Mouse (Mus musculus): ENCODE data around the gene Timm23. TPM values are rescaled to one million over a fixed set of nuclear protein-coding genes. Genes with fewer than 3 reads are reported as not detected.

Timm23 gene
- polyA plus RNA-seq, 1 experiment from 2014 or later: 350 TPM

DNA sequence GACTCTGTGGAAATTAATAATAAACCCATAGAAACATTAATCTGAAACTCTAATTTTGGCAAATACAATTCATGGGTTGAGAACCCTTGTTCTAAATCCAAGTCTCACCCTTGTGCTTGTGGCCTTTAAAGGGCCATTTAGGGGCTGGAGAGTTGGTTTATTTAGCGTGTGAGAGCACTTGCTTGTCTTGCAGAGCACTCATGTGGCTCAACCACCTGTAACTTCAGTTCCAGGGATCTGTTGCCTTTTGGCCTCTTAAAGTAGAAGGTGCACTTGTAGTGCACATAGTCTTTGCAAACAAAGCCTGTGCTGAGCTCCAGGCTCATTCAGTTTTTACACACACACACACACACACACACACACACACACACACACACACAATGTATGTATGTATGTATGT lies 34.9 kb downstream of the Timm23 start:
- Histone ChIP-seq H3K27me3 (replicated peaks; ENCODE audit: control insufficient read depth, insufficient read depth, low read length) (no peaks in the 10 kb centered on the region), H3K27ac (ENCODE audit: low read length) (no peak overlapping the region), H3K9ac (ENCODE audit: low read depth, low read length) (peak overlapping the region; percentile 47), H3K4me2 (ENCODE audit: low read depth, low read length) (peak overlapping the region; percentile 69), H3K36me3 (ENCODE audit: control insufficient read depth, insufficient read depth, low read length) (peaks cover 3% of the 10 kb centered on the region; the same call in 1 of the 2 replicates), H3K4me1 (ENCODE audit: control insufficient read depth, insufficient read depth, low read length) (peaks cover 21% of the 10 kb centered on the region), H3K4me3 (ENCODE audit: low read length) (peak overlapping the region; percentile 46), H3K9me3 (ENCODE audit: control insufficient read depth, low read length) (no peaks in the 10 kb centered on the region)
- ATAC-seq: no peak
- WGBS: 50% methylated on average over 1 of the region's 1 CpGs

DNA sequence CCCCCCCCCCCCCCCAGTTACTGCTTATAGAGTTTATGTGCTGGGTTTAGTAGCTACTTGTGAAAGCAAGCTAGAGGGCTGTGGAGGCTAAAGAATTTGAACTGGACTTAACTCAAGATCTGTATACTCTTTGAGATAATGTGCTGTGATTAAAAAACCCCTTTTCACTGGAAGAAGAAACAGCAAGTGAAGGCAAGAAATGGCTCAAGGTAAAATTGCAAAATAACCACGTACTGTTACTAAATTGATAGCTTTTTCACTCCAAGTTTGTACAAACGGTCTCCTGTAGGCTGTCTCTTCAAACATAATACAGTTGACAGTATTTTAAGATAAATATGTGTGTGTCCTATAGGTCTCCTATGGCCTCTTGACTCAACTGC lies 35.6 kb downstream of the Timm23 start:
- peaks cover 3% of the 10 kb centered on the region; the same call in 1 of the 2 replicates for H3K36me3 ChIP-seq (ENCODE audit: control insufficient read depth, insufficient read depth, low read length)
- no peak for ATAC-seq
- H3K4me1 ChIP-seq (ENCODE audit: control insufficient read depth, insufficient read depth, low read length): peaks cover 22% of the 10 kb centered on the region
- H3K4me2 ChIP-seq (ENCODE audit: low read depth, low read length): peak overlapping the region; percentile 69
- peak overlapping the region; percentile 46 for H3K4me3 ChIP-seq (ENCODE audit: low read length)
- WGBS: 55% methylated on average over 2 of the region's 2 CpGs
- H3K9ac ChIP-seq (ENCODE audit: low read depth, low read length): peak overlapping the region; percentile 47
- H3K27me3 ChIP-seq (replicated peaks; ENCODE audit: control insufficient read depth, insufficient read depth, low read length): no peaks in the 10 kb centered on the region
- H3K9me3 ChIP-seq (ENCODE audit: control insufficient read depth, low read length): no peaks in the 10 kb centered on the region
- H3K27ac ChIP-seq (ENCODE audit: low read length): no peak overlapping the region; the same call in 1 of the 2 replicates

DNA sequence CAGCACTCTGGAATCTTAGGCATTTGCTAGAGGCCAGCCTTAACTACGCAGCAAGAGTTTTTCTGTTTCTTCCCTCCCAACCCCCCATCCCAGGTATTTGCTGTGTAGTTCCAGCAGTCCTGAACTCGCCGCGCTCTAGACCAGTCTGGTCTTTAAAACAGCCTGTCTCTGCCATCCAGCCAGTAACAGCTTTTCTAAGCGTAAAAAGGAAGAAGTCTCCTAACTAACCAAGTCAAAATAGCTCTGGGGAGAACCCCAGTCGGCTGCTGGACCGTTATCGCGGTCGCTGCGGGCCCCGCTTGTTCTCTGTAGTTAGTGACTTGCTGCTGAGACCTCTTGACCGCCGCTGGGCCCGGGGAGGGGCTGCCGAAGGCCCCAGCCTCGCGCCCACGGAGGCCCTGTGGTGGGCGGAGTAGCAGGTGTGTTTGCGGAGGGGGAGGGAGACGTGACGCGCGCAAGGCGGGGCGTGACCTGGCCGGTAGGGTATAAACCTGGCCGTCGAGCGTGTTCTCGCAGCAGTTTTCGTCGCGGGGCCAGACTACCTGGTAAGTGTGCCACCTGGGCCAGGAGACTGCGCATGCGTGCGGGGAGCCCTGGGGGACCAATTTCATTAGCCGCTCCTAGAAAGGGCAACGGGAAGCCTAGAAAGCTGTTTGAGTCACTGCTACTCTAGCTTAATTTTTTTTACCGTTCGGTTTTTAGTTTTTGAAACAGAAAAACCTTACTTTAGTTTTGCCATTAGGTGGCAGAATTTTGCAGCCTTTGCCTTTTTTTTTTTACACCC lies 36.2 kb downstream of the Timm23 start:
- Histone ChIP-seq H3K9ac (ENCODE audit: low read depth, low read length) (peak overlapping the region; percentile 62), H3K27me3 (replicated peaks; ENCODE audit: control insufficient read depth, insufficient read depth, low read length) (no peaks in the 10 kb centered on the region), H3K36me3 (ENCODE audit: control insufficient read depth, insufficient read depth, low read length) (no peaks in the 10 kb centered on the region; the same call in 1 of the 2 replicates), H3K27ac (ENCODE audit: low read length) (peak overlapping the region; percentile 81), H3K4me2 (ENCODE audit: low read depth, low read length) (peak overlapping the region; percentile 69), H3K4me1 (ENCODE audit: control insufficient read depth, insufficient read depth, low read length) (peaks cover 28% of the 10 kb centered on the region), H3K9me3 (ENCODE audit: control insufficient read depth, low read length) (no peaks in the 10 kb centered on the region), H3K4me3 (ENCODE audit: low read length) (peak overlapping the region; percentile 46)
- ATAC-seq: peak; percentile 80
- WGBS: under 1% methylated on average over 42 of the region's 42 CpGs

DNA sequence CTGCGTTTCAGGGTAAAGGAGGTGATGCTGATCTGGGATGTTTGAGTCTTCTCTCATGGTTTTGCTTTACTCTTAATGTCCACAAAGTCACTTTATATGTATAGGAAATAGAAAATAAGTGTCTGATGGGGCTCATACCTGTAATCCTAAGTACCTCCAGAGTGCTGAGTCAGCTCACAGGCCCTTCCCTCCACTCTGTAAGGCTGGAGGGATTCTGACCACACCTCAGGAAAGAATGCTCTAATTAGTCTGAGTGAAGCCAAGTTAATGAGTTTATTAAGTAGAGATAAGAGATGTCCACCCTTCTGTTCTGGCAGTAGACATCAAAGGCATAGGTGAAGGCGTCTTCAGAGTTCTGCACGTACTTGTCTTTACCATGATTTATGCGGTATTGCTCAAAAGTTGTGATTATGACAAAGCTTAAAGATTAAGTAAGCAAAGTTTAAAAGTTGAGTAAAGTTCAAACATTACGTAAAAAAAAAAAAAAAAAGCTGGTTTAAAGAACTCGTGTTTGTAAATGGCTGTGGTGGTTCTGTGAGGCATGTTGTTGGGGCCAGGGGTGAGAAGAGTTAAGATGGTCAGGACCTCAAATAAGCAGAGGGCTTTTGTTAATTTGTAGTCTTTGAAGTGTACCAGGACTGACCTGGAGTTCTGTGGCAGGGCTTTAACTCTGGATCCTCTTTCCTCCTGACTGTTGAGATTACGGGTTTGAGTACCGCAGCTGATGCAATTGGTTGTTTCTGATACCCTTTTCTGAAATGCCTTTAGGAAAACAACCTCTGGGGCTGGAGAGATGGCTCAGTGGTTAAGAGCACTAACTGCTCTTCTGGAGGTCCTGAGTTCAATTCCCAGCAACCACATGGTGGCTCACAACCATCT lies 37.3 kb downstream of the Timm23 start:
- 52% methylated on average over 8 of the region's 8 CpGs for WGBS
- Histone ChIP-seq H3K27ac (ENCODE audit: low read length) (peak overlapping the region; percentile 82), H3K27me3 (replicated peaks; ENCODE audit: control insufficient read depth, insufficient read depth, low read length) (no peaks in the 10 kb centered on the region), H3K36me3 (ENCODE audit: control insufficient read depth, insufficient read depth, low read length) (no peaks in the 10 kb centered on the region), H3K9me3 (ENCODE audit: control insufficient read depth, low read length) (no peaks in the 10 kb centered on the region), H3K4me3 (ENCODE audit: low read length) (peak overlapping the region; percentile 3; the same call in 1 of the 2 replicates), H3K9ac (ENCODE audit: low read depth, low read length) (peak overlapping the region; percentile 39; the same call in 1 of the 2 replicates), H3K4me1 (ENCODE audit: control insufficient read depth, insufficient read depth, low read length) (peaks cover 29% of the 10 kb centered on the region), H3K4me2 (ENCODE audit: low read depth, low read length) (peak overlapping the region; percentile 69; the same call in 1 of the 2 replicates)
- ATAC-seq: peak; percentile 54

DNA sequence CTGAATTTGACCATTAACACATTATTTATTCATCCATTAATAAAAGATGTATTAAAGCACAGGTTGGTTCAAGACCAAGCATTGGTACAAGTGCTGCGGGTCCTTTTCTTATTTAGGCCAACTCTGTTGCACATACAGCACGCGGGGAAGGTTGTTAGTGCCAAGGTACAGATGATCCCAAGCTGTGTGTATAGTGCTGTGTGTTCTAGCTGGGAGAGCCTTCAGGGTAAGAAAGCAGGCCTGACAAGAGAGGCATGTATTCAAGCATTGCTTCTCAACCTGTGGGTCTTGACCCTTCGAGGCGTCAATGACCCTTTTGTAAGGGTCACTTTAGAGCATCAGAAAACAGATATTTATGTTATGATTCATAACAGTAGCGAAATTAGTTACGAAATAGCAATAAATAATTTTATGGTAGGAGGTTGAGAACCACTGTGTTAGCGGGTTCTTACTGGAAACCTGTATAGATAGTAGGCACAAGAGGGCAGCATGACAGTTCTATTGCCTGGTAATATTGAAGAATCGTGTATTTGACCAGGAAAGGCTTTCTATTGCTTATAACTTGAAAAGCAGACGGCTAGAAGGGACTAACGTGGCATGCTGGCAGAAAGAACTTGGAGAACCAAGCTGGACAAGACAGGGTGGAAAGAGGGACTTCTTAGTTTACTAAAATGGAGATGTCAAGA lies 38.4 kb downstream of the Timm23 start:
- WGBS: 76% methylated on average over 11 of the region's 11 CpGs
- no peak for ATAC-seq
- Histone ChIP-seq H3K27ac (ENCODE audit: low read length) (peak overlapping the region; percentile 82), H3K4me3 (ENCODE audit: low read length) (0 out of 2 replicates have a peak overlapping the region, but pooled peaks have one; percentile 3), H3K4me2 (ENCODE audit: low read depth, low read length) (peak overlapping the region; percentile 15; the same call in 1 of the 2 replicates), H3K36me3 (ENCODE audit: control insufficient read depth, insufficient read depth, low read length) (no peaks in the 10 kb centered on the region), H3K9ac (ENCODE audit: low read depth, low read length) (peak overlapping the region; percentile 39; the same call in 1 of the 2 replicates), H3K27me3 (replicated peaks; ENCODE audit: control insufficient read depth, insufficient read depth, low read length) (no peaks in the 10 kb centered on the region), H3K4me1 (ENCODE audit: control insufficient read depth, insufficient read depth, low read length) (peaks cover 24% of the 10 kb centered on the region), H3K9me3 (ENCODE audit: control insufficient read depth, low read length) (no peaks in the 10 kb centered on the region)

DNA sequence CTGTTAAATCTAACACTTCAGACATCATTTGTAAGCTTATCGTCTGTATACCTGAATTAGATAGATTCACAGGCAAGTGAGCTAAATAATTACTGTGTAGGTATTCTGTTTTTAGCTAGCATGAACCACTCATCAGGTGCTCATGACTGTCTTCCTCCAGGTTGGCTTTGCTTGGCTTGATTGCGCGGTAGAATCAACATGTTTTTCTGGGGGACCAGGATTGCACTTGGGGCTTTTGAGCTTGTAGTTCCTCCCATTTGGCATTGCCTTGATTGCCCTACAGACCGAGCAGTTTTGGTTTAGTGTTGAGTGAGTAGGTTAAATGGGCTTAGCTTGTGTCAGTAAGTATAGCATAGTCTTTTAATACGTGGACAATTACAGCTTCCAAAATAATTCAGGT lies 39.5 kb downstream of the Timm23 start:
- ATAC-seq: no peak
- peak overlapping the region; percentile 90 for H3K4me3 ChIP-seq (ENCODE audit: low read length)
- H3K9ac ChIP-seq (ENCODE audit: low read depth, low read length): peak overlapping the region; percentile 57
- H3K36me3 ChIP-seq (ENCODE audit: control insufficient read depth, insufficient read depth, low read length): no peaks in the 10 kb centered on the region
- 84% methylated on average over 5 of the region's 5 CpGs for WGBS
- H3K27ac ChIP-seq (ENCODE audit: low read length): peak overlapping the region; percentile 13; the same call in 1 of the 2 replicates
- H3K4me2 ChIP-seq (ENCODE audit: low read depth, low read length): peak overlapping the region; percentile 51
- no peaks in the 10 kb centered on the region for H3K9me3 ChIP-seq (ENCODE audit: control insufficient read depth, low read length)
- peaks cover 19% of the 10 kb centered on the region for H3K4me1 ChIP-seq (ENCODE audit: control insufficient read depth, insufficient read depth, low read length)
- H3K27me3 ChIP-seq (replicated peaks; ENCODE audit: control insufficient read depth, insufficient read depth, low read length): no peaks in the 10 kb centered on the region

DNA sequence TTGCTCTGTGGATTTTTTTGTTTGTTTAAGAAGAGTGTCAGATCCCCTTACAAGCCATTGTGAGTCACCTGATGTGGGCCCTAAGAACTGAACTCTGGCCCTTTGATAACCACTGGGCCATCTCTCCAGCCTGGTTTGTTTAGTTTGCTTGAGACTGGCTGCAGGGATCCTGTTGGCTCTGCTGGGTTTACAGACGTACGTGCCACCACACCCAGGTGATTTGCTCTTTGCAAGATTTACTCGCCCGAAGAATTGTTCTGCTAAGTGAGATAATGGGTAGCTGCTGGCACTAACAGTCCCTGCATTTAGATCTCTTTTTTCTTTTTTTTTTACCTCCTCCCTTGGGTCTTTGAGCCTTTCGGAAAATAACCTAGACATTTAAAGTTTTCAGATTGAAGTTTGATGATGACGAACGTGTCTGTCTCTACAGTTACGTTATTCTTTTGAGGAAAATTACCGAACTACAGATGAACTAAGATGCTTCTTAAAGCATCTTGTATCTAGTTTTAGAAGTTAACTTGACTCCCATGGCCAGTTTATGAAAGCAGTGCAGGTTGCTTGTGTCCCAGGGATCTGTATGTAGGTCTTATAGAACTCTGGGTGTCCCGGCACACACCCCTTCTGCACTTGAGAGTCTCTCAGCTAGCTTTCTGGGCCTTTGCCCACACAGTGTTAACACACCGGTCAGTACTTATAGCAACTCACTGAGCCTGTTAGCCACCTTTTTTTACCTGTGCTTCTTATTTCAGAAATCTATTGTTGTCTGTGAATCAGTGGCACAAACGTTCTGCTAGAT lies 40.4 kb downstream of the Timm23 start:
- H3K9ac ChIP-seq (ENCODE audit: low read depth, low read length): peak overlapping the region; percentile 57
- H3K9me3 ChIP-seq (ENCODE audit: control insufficient read depth, low read length): no peaks in the 10 kb centered on the region
- H3K36me3 ChIP-seq (ENCODE audit: control insufficient read depth, insufficient read depth, low read length): no peaks in the 10 kb centered on the region
- peak; percentile 57 for ATAC-seq
- no peaks in the 10 kb centered on the region for H3K27me3 ChIP-seq (replicated peaks; ENCODE audit: control insufficient read depth, insufficient read depth, low read length)
- H3K4me1 ChIP-seq (ENCODE audit: control insufficient read depth, insufficient read depth, low read length): peaks cover 19% of the 10 kb centered on the region
- whole genome bisulfite sequencing: 57% methylated on average over 12 of the region's 12 CpGs
- H3K27ac ChIP-seq (ENCODE audit: low read length): peak overlapping the region; percentile 94
- H3K4me2 ChIP-seq (ENCODE audit: low read depth, low read length): peak overlapping the region; percentile 78
- peak overlapping the region; percentile 90 for H3K4me3 ChIP-seq (ENCODE audit: low read length)

DNA sequence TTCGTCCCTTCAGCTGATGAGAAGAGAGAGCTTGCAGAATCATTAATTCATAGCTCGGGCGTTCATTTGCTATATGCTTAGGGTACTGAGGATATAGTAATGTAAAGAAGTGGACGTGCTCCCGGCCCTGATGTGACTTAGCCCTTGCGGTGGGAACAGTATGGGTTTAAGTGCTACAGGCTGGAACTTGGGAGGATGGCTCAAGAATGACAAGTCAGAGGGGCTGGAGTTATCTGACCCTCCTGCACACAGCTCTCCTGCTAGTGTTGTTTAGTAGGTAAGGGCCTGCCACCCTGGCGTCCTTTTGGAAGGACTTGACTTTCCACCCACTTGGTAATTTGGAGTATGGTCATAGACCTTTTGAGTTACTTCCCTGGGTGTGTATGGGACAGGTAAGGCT lies 41.1 kb downstream of the Timm23 start:
- ATAC-seq: 0 out of 2 replicates have a peak, but pooled peaks have one; percentile 6
- H3K4me2 ChIP-seq (ENCODE audit: low read depth, low read length): peak overlapping the region; percentile 78
- H3K27ac ChIP-seq (ENCODE audit: low read length): peak overlapping the region; percentile 94
- H3K4me1 ChIP-seq (ENCODE audit: control insufficient read depth, insufficient read depth, low read length): peaks cover 19% of the 10 kb centered on the region
- H3K9ac ChIP-seq (ENCODE audit: low read depth, low read length): peak overlapping the region; percentile 95
- H3K4me3 ChIP-seq (ENCODE audit: low read length): peak overlapping the region; percentile 90
- H3K9me3 ChIP-seq (ENCODE audit: control insufficient read depth, low read length): no peaks in the 10 kb centered on the region
- no peaks in the 10 kb centered on the region for H3K27me3 ChIP-seq (replicated peaks; ENCODE audit: control insufficient read depth, insufficient read depth, low read length)
- H3K36me3 ChIP-seq (ENCODE audit: control insufficient read depth, insufficient read depth, low read length): no peaks in the 10 kb centered on the region
- 23% methylated on average over 7 of the region's 7 CpGs for WGBS

Data from intestine, embryonic 16.5 days (tissue).